Comparison of ENCODE assay signal across 8 mouse cellular contexts in genomic region chr10:120390912-120391835, GRCm38 (mm10).
DNase-seq lines count a peak whose midpoint lies in the region; ATAC-seq and TF ChIP-seq lines count a peak whose summit lies in the region.

No protein-coding gene starts in this region.

- TF ChIP-seq CTCF in liver, embryonic 14.5 days (IDR thresholded peaks at IDR 0.05; ENCODE audit: low read depth): no peak

- 32% methylated on average over 28 of the region's 28 CpGs for WGBS in lung, embryonic 15.5 days
- 55% methylated on average over 28 of the region's 28 CpGs for WGBS in liver, embryonic 14.5 days (ENCODE audit: insufficient replicate concordance)
- 28% methylated on average over 28 of the region's 28 CpGs for WGBS in stomach, embryonic 16.5 days

- peak overlapping the region; percentile 42 for H3K4me2 ChIP-seq in lung, embryonic 15.5 days
- peak overlapping the region; percentile 33 for H3K4me2 ChIP-seq in liver, embryonic 14.5 days (ENCODE audit: low read depth)
- peak overlapping the region; percentile 44 for H3K4me2 ChIP-seq in stomach, embryonic 16.5 days (ENCODE audit: low read depth, low read length)

- DNase-seq in lung, postnatal 4 days: no peak
- peak; percentile 63 for DNase-seq in kidney, adult 18-20 months
- DNase-seq in liver, embryonic 14.5 days (ENCODE audit: low read depth in 3 of 3, low spot score in 3 of 3): no peak
- no peak for DNase-seq in adrenal gland, adult 8-10 months
- no peak for DNase-seq in natural killer cell, adult 2 months (ENCODE audit: low spot score in 2 of 2)

- peak overlapping the region; percentile 16; the same call in 1 of the 2 replicates for H3K9ac ChIP-seq in lung, embryonic 15.5 days
- H3K9ac ChIP-seq in liver, embryonic 14.5 days (replicated peaks): no peak overlapping the region
- H3K9ac ChIP-seq in stomach, embryonic 16.5 days (ENCODE audit: low read length): peak overlapping the region; percentile 60

- no peaks in the 10 kb centered on the region for H3K36me3 ChIP-seq in lung, embryonic 15.5 days
- H3K36me3 ChIP-seq in liver, embryonic 14.5 days (replicated peaks; ENCODE audit: control insufficient read depth, insufficient read depth, low read depth): no peaks in the 10 kb centered on the region
- H3K36me3 ChIP-seq in stomach, embryonic 16.5 days (ENCODE audit: control insufficient read depth, insufficient read depth, low read length): no peaks in the 10 kb centered on the region

- H3K4me3 ChIP-seq in lung, embryonic 15.5 days: no peak overlapping the region
- H3K4me3 ChIP-seq in liver, embryonic 14.5 days (ENCODE audit: insufficient read depth in 1 of 2, low read depth in 2 of 2, low read length in 2 of 2): no peak overlapping the region
- peak overlapping the region; percentile 15 for H3K4me3 ChIP-seq in stomach, embryonic 16.5 days (replicated peaks; ENCODE audit: low read length)

- peaks cover 55% of the 10 kb centered on the region for H3K4me1 ChIP-seq in lung, embryonic 15.5 days
- H3K4me1 ChIP-seq in liver, embryonic 14.5 days (replicated peaks; ENCODE audit: control insufficient read depth in 2 of 2, insufficient read depth in 2 of 2, low read length in 1 of 2): peaks cover 0 to 11% of the 10 kb centered on the region in 2 experiments; a peak in 2 of 4 replicates
- H3K4me1 ChIP-seq in stomach, embryonic 16.5 days (ENCODE audit: control insufficient read depth, insufficient read depth, low read length): peaks cover 51% of the 10 kb centered on the region

- H3K27me3 ChIP-seq in lung, embryonic 15.5 days: no peaks in the 10 kb centered on the region
- no peaks in the 10 kb centered on the region for H3K27me3 ChIP-seq in liver, embryonic 14.5 days (ENCODE audit: control insufficient read depth, insufficient read depth, low read length)
- H3K27me3 ChIP-seq in stomach, embryonic 16.5 days (ENCODE audit: control insufficient read depth, insufficient read depth, low read length): no peaks in the 10 kb centered on the region

- H3K9me3 ChIP-seq in lung, embryonic 15.5 days: no peaks in the 10 kb centered on the region
- H3K9me3 ChIP-seq in liver, embryonic 14.5 days (ENCODE audit: control insufficient read depth, low read length): no peaks in the 10 kb centered on the region
- H3K9me3 ChIP-seq in stomach, embryonic 16.5 days (replicated peaks; ENCODE audit: control insufficient read depth, low read length): no peaks in the 10 kb centered on the region

- ATAC-seq in lung, embryonic 15.5 days (ENCODE audit: borderline replicate concordance, extremely low read depth, low FRiP score, low TSS enrichment): no peak
- ATAC-seq in liver, embryonic 14.5 days (ENCODE audit: insufficient read depth): no peak
- peak; percentile 48; the same call in 1 of the 2 replicates for ATAC-seq in stomach, embryonic 16.5 days (ENCODE audit: insufficient read depth, low FRiP score)
- no peak for ATAC-seq in megakaryocyte, adult 5-6 weeks (ENCODE audit: poor library complexity, severe bottlenecking)

- no peak for TF ChIP-seq EP300 in liver, embryonic 14.5 days (IDR thresholded peaks at IDR 0.05; ENCODE audit: low read depth)

- peak overlapping the region; percentile 44; the same call in 1 of the 2 replicates for H3K27ac ChIP-seq in lung, embryonic 15.5 days
- no peak overlapping the region; the same call in 1 of the 2 replicates for H3K27ac ChIP-seq in liver, embryonic 14.5 days
- H3K27ac ChIP-seq in stomach, embryonic 16.5 days (ENCODE audit: low read length): peak overlapping the region; percentile 82
